Mouse (Mus musculus): Measurements from ENCODE around the gene Olfr1367. TPM values are rescaled to one million over a fixed set of nuclear protein-coding genes. Genes with fewer than 3 reads are reported as not detected.

Olfr1367 gene
- total and polyA plus RNA-seq, 3 experiments, result not detected

DNA sequence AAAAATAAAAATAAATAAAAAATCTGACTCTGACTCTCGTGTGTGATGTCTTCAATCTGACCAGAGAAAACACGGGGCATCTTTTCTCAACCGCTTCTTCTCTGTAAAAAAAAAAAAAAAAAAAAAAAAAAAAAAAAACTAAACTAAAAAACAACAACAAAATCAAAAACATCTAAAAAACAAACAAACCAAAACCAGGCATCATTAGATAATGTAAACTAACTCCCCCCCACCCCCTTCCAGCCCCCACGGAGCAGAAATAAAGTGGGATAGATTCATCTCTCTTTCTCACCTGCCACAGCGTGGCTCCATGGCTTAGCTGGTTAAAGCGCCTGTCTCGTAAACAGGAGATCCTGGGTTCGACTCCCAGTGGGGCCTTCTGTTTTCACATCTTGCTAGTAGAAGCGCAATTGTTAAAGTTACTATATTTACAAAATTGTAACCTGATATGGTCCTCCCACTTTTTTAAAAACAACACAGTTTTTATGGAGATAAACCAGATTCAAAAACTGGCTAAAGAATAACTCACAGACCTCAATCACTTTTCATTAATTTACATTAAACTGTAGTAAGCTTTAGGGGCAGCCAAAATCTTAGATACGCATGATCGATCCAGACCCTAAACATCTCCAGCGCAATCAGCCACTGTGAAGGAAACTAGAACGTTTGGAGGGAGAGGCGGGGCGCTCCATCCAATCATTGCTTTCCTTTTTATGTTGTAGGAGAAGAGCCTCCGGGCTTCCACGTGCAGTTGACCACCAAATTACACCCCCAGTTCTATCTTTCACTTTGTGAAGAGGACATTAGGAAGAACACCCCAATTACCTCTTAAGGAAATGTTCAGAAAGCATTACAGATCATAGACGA is 24.0 kb upstream of the Olfr1367 start:
- peak; percentile 83 for DNase-seq (ENCODE audit: extremely low read depth)
- dilution Hi-C loops (cut with MboI; ENCODE audit: extremely low pct_ligation_motif_present, extremely low pct_unique_long_range_greater_than_20kb, low sequenced_read_pairs), result no loop called here

DNA sequence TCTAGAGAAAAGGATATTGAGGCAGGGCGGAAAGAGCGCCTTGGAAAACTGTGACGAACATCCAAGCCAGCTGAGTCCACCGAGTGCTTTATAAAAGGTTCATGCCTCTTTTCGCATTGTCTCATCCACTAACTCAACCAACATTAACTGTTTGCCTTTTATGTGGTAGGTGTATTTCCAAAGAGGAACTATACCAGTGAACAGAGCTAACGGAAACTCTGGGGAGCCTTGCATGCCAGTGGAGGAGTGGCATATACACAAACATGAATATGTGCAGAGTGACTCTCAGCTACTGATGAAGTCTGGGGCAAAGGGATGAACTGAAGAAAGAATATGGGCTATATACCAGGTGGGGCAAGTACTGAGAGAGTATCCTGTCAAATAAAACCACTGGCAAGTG is 23.3 kb upstream of the Olfr1367 start:
- TF ChIP-seq MAZ (IDR thresholded peaks at IDR 0.05; ENCODE audit: low read depth, low read length) (no peak), ELF1 (IDR thresholded peaks at IDR 0.05; ENCODE audit: low read depth, low read length) (no peak), ZC3H11A (IDR thresholded peaks at IDR 0.05; ENCODE audit: low read depth, low read length) (no peak), ZNF384 (IDR thresholded peaks at IDR 0.05; ENCODE audit: low read depth, low read length) (no peak), JUND (conservative IDR thresholded peaks at IDR 0.05; ENCODE audit: low read depth, low read length) (no peak), POLR2AphosphoS2 (IDR thresholded peaks at IDR 0.05; ENCODE audit: low read depth, low read length) (no peak), ETS1 (conservative IDR thresholded peaks at IDR 0.05; ENCODE audit: low read depth, low read length) (no peak), E2F4 (IDR thresholded peaks at IDR 0.05; ENCODE audit: insufficient replicate concordance, low read depth, low read length) (no peak), MAFK (IDR thresholded peaks at IDR 0.05; ENCODE audit: insufficient replicate concordance, low read length) (no peak), USF1 (IDR thresholded peaks at IDR 0.05; ENCODE audit: low read depth, low read length) (no peak), SMC3 (IDR thresholded peaks at IDR 0.05; ENCODE audit: low read depth, low read length) (no peak), NELFE (IDR thresholded peaks at IDR 0.05; ENCODE audit: low read depth, low read length) (no peak), EP300 (IDR thresholded peaks at IDR 0.05; ENCODE audit: low read length) (no peak), HCFC1 (IDR thresholded peaks at IDR 0.05; ENCODE audit: low read depth, low read length) (no peak), MXI1 (IDR thresholded peaks at IDR 0.05; ENCODE audit: low read depth, low read length) (no peak), IRF4 (IDR thresholded peaks at IDR 0.05; ENCODE audit: low read depth, low read length) (no peak), ZMIZ1 (IDR thresholded peaks at IDR 0.05; ENCODE audit: low read depth, low read length) (no peak), MAX (IDR thresholded peaks at IDR 0.05; ENCODE audit: low read length) (no peak)
- DNase-seq (ENCODE audit: extremely low read depth), result no peak
- dilution Hi-C loops (cut with MboI; ENCODE audit: extremely low pct_ligation_motif_present, extremely low pct_unique_long_range_greater_than_20kb, low sequenced_read_pairs), result no loop called here
- Histone ChIP-seq H3K9me3 (replicated peaks; ENCODE audit: low read length) (no peaks in the 10 kb centered on the region), H3K27me3 (replicated peaks) (peaks cover 11% of the 10 kb centered on the region), H3K4me3 (replicated peaks in 1 of 3; ENCODE audit: low read depth in 2 of 3, low read length in 2 of 3, poor library complexity in 1 of 3) (peak overlapping the region in 1 of 3 experiments; percentile 58), H3K4me2 (ENCODE audit: insufficient read depth, low read depth, poor library complexity, severe bottlenecking) (peak overlapping the region; percentile 93), H3K36me3 (replicated peaks in 1 of 2; ENCODE audit: control insufficient read depth in 1 of 2, insufficient read depth in 1 of 2, low read length in 1 of 2) (no peaks in the 10 kb centered on the region), H3K27ac (ENCODE audit: insufficient read depth, low read depth) (no peak overlapping the region), H3K79me2 (replicated peaks; ENCODE audit: control insufficient read depth, extremely low read depth, insufficient read depth, poor library complexity, severe bottlenecking) (no peaks in the 10 kb centered on the region), H3K4me1 (ENCODE audit: control insufficient read depth in 1 of 2, insufficient read depth in 2 of 2) (peaks cover 0 to 27% of the 10 kb centered on the region in 2 experiments; a peak in 2 of 4 replicates), H3K9ac (ENCODE audit: insufficient read depth, low read depth) (no peak overlapping the region)
- in situ Hi-C loops (cut with MboI; ENCODE audit: low pct_ligation_motif_present, low pct_unique_long_range_greater_than_20kb, low sequenced_read_pairs), result no loop called here

More for the DNA sequence above, 24.0 kb upstream of the Olfr1367 start:
- Histone ChIP-seq H3K27ac (ENCODE audit: insufficient read depth, low read depth) (no peak overlapping the region), H3K27me3 (replicated peaks) (peaks cover 5% of the 10 kb centered on the region), H3K4me1 (ENCODE audit: control insufficient read depth in 1 of 2, insufficient read depth in 2 of 2) (peaks cover 0 to 27% of the 10 kb centered on the region in 2 experiments; a peak in 2 of 4 replicates), H3K9me3 (replicated peaks; ENCODE audit: low read length) (no peaks in the 10 kb centered on the region), H3K4me3 (replicated peaks in 1 of 3; ENCODE audit: low read depth in 2 of 3, low read length in 2 of 3, poor library complexity in 1 of 3) (peak overlapping the region in 2 of 3 experiments; percentile 21 to 58), H3K9ac (ENCODE audit: insufficient read depth, low read depth) (no peak overlapping the region), H3K4me2 (ENCODE audit: insufficient read depth, low read depth, poor library complexity, severe bottlenecking) (peak overlapping the region; percentile 93), H3K79me2 (replicated peaks; ENCODE audit: control insufficient read depth, extremely low read depth, insufficient read depth, poor library complexity, severe bottlenecking) (no peaks in the 10 kb centered on the region), H3K36me3 (replicated peaks in 1 of 2; ENCODE audit: control insufficient read depth in 1 of 2, insufficient read depth in 1 of 2, low read length in 1 of 2) (no peaks in the 10 kb centered on the region)
- TF ChIP-seq ELF1 (IDR thresholded peaks at IDR 0.05; ENCODE audit: low read depth, low read length), result peak; percentile 93
- TF ChIP-seq ZNF384 (IDR thresholded peaks at IDR 0.05; ENCODE audit: low read depth, low read length), result peak; percentile 76
- peak; percentile 92 for TF ChIP-seq MAFK (IDR thresholded peaks at IDR 0.05; ENCODE audit: insufficient replicate concordance, low read length)
- TF ChIP-seq E2F4 (IDR thresholded peaks at IDR 0.05; ENCODE audit: insufficient replicate concordance, low read depth, low read length), result 0 out of 2 replicates have a peak, but pooled peaks have one; percentile 37
- TF ChIP-seq CHD2 (IDR thresholded peaks at IDR 0.05; ENCODE audit: low read length), result no peak
- TF ChIP-seq TBP (conservative IDR thresholded peaks at IDR 0.05; ENCODE audit: low read depth, low read length), result peak; percentile 99
- no peak for TF ChIP-seq PAX5 (IDR thresholded peaks at IDR 0.05; ENCODE audit: low read length)
- TF ChIP-seq RAD21 (IDR thresholded peaks at IDR 0.05; ENCODE audit: low read depth, low read length), result no peak
- peak; percentile 59; the same call in 1 of the 2 replicates for TF ChIP-seq NRF1 (IDR thresholded peaks at IDR 0.05; ENCODE audit: low read depth, low read length)
- in situ Hi-C loops (cut with MboI; ENCODE audit: low pct_ligation_motif_present, low pct_unique_long_range_greater_than_20kb, low sequenced_read_pairs), result no loop called here

Data from CH12.LX (cell line).